Mouse (Mus musculus): ENCODE data around the gene Tmem51. TPM values are rescaled to one million over a fixed set of nuclear protein-coding genes. Genes with fewer than 3 reads are reported as not detected.

Gene Tmem51
- polyA plus RNA-seq, 1 experiment: 44.9 TPM

Other genes with a start within 250 kb of the Tmem51 start
- gene Ctrc, start 237.9 kb downstream of the Tmem51 start, polyA plus RNA-seq (2012; rRNA removed): not detected in 2 replicates
- gene Efhd2, start 209.4 kb downstream of the Tmem51 start, polyA plus RNA-seq (2012; rRNA removed): 79.2 and 95.6 TPM in 2 replicates
- gene Fhad1, start 69.2 kb downstream of the Tmem51 start, polyA plus RNA-seq (2012; rRNA removed): 0.95 and 1.3 TPM in 2 replicates
- gene Kazn, start 155.1 kb upstream of the Tmem51 start, polyA plus RNA-seq (2012; rRNA removed): 13.8 and 15.9 TPM in 2 replicates